Mouse (Mus musculus) MEL (cell line): Measurements from ENCODE around the gene Aatk. TPM values are rescaled to one million over a fixed set of nuclear protein-coding genes. Genes with fewer than 3 reads are reported as not detected.

ENCODE experiments used
- DNase-seq: peaks from one replicate; pipeline ENCODE4 v3.0.0; 2011; ENCODE audit warnings: low read depth, low spot score
- H3K27ac ChIP-seq: 2 replicates; pipeline ENCODE4 v1.5.1; 2012; ENCODE audit warnings: low read depth, mild to moderate bottlenecking, control low read depth, low read length, moderate library complexity; ENCODE audit not compliant: control insufficient read depth
- H3K27me3 ChIP-seq, 2 experiments: fragments of 150-350 bp in 1 of 2; sonication (generic) in 1 of 2; 2 replicates each; pipeline ENCODE4 v1.6.1; 2012; ENCODE audit warnings: low read length in 2 of 2, mild to moderate bottlenecking in 2 of 2, improper control_type of control experiment in 1 of 2, moderate library complexity in 1 of 2; ENCODE audit not compliant: insufficient read depth in 2 of 2, control insufficient read depth in 1 of 2
- H3K36me3 ChIP-seq, 2 experiments: 2 replicates each; pipeline ENCODE4 v1.6.1; 2012 to 2014; ENCODE audit warnings: low read length in 2 of 2, improper control_type of control experiment in 1 of 2, inconsistent platforms in 1 of 2, mild to moderate bottlenecking in 1 of 2; ENCODE audit not compliant: insufficient read depth in 2 of 2, control insufficient read depth in 1 of 2
- H3K4me1 ChIP-seq, 2 experiments: fragments of 150-350 bp in 1 of 2; sonication (generic) in 1 of 2; 2 replicates each; pipeline ENCODE4 v1.6.1; 2012; ENCODE audit warnings: low read length in 2 of 2, improper control_type of control experiment in 1 of 2, mild to moderate bottlenecking in 1 of 2; ENCODE audit not compliant: insufficient read depth in 2 of 2, control insufficient read depth in 1 of 2
- H3K4me3 ChIP-seq, 2 experiments: fragments of 150-350 bp in 1 of 2; sonication (generic) in 1 of 2; 2 replicates each; pipeline ENCODE4 v1.5.1; 2012; ENCODE audit warnings: low read depth in 2 of 2, low read length in 2 of 2, mild to moderate bottlenecking in 2 of 2, moderate library complexity in 2 of 2, control low read depth in 1 of 2, improper control_type of control experiment in 1 of 2; ENCODE audit not compliant: control insufficient read depth in 1 of 2, insufficient read depth in 1 of 2
- H3K79me2 ChIP-seq: 2 replicates; pipeline ENCODE4 v1.6.1; 2012; ENCODE audit warnings: mild to moderate bottlenecking, low read length, moderate library complexity; ENCODE audit not compliant: control insufficient read depth, poor library complexity, insufficient read depth
- H3K9ac ChIP-seq: 2 replicates; pipeline ENCODE4 v1.6.1; 2012; ENCODE audit warnings: low read depth, mild to moderate bottlenecking, control low read depth, low read length, moderate library complexity; ENCODE audit not compliant: control insufficient read depth, poor library complexity, severe bottlenecking
- H3K9me3 ChIP-seq: fragments of 150-350 bp; sonication (generic); replicated peaks from 2 replicates; pipeline ENCODE4 v1.6.1; 2012; ENCODE audit warnings: mild to moderate bottlenecking, low read length, improper control_type of control experiment, moderate library complexity; ENCODE audit not compliant: insufficient read depth
- BHLHE40 ChIP-seq: IDR thresholded peaks from 2 replicates; pipeline ENCODE4 v1.6.1; 2012; ENCODE audit warnings: low read depth, mild to moderate bottlenecking, inconsistent platforms, low read length, improper control_type of control experiment, borderline replicate concordance
- ELF1 ChIP-seq: IDR thresholded peaks from 2 replicates; pipeline ENCODE4 v1.6.1; 2014; ENCODE audit warnings: low read depth, mild to moderate bottlenecking, inconsistent platforms, low read length, improper control_type of control experiment, moderate library complexity
- ETS1 ChIP-seq: IDR thresholded peaks from 2 replicates; pipeline ENCODE4 v1.6.1; 2012; ENCODE audit warnings: low read depth, mild to moderate bottlenecking, inconsistent platforms, low read length, improper control_type of control experiment, moderate library complexity
- MAX ChIP-seq: IDR thresholded peaks from 2 replicates; pipeline ENCODE4 v1.6.1; 2011; ENCODE audit warnings: low read length, improper control_type of control experiment
- RCOR1 ChIP-seq: IDR thresholded peaks from 2 replicates; pipeline ENCODE4 v1.6.1; 2012; ENCODE audit warnings: low read depth, mild to moderate bottlenecking, inconsistent platforms, low read length, improper control_type of control experiment
- SMC3 ChIP-seq: IDR thresholded peaks from 2 replicates; pipeline ENCODE4 v1.6.1; 2011; ENCODE audit warnings: low read depth, low read length, improper control_type of control experiment
- TAL1 ChIP-seq: IDR thresholded peaks from 2 replicates; pipeline ENCODE4 v1.6.1; 2012; ENCODE audit warnings: mild to moderate bottlenecking, inconsistent platforms, low read length, moderate library complexity, mixed read lengths
- USF1 ChIP-seq: IDR thresholded peaks from 2 replicates; pipeline ENCODE4 v1.6.1; 2014; ENCODE audit warnings: low read depth, mild to moderate bottlenecking, inconsistent platforms, low read length, improper control_type of control experiment, moderate library complexity
- ZKSCAN1 ChIP-seq: IDR thresholded peaks from 2 replicates; pipeline ENCODE4 v1.6.1; 2012; ENCODE audit warnings: low read depth, mild to moderate bottlenecking, inconsistent platforms, low read length, improper control_type of control experiment, moderate library complexity
- polyA plus RNA-seq, 2 experiments: library from polyadenylated mRNA; stranded (reverse) in 1 of 2; unstranded in 1 of 2; fragments of >175 nt in 1 of 2; fragments of >200 nt in 1 of 2; gene quantifications; 2 replicates each; pipeline versions ENCODE4 v1.2.1 to v1.2.4; 2012; ENCODE audit warnings: low replicate concordance in 2 of 2, low read depth in 1 of 2; ENCODE audit not compliant: insufficient read length in 2 of 2, insufficient read depth in 1 of 2, missing spikeins in 1 of 2
- total RNA-seq: library from RNA; depleted of rRNA; stranded (reverse); fragments of 300-350 nt; gene quantifications from 2 replicates; pipeline ENCODE4 v1.2.3, GENCODE M21; 2012

Gene Aatk
- total and polyA plus RNA-seq, 3 experiments = 0.04 TPM; not detected in 2

- Histone ChIP-seq H3K4me1 (no peaks in the 10 kb centered on the region), H3K27me3 (no peaks in the 10 kb centered on the region; a peak in 1 of 4 replicates), H3K4me3 (no peak overlapping the region), H3K36me3 (no peaks in the 10 kb centered on the region), H3K79me2 (no peaks in the 10 kb centered on the region), H3K27ac (no peak overlapping the region), H3K9me3 (no peaks in the 10 kb centered on the region), H3K9ac (no peak overlapping the region)
- TF ChIP-seq ETS1 (no peak), TAL1 (no peak), ZKSCAN1 (no peak), ELF1 (no peak)
- DNase-seq = no peak
Observed at GRCm38 (mm10) chr11:120045341-120045740, 1.6 kb downstream of the Aatk start.

- DNase-seq = peak; percentile 34
- H3K4me1 ChIP-seq = no peaks in the 10 kb centered on the region
- H3K27ac ChIP-seq = no peak overlapping the region
- no peak overlapping the region for H3K9ac ChIP-seq
- no peaks in the 10 kb centered on the region; a peak in 1 of 4 replicates for H3K27me3 ChIP-seq
- H3K9me3 ChIP-seq = no peaks in the 10 kb centered on the region
- TF ChIP-seq MAX = no peak
- no peak for TF ChIP-seq RCOR1
- TF ChIP-seq BHLHE40 = no peak
- TF ChIP-seq SMC3 = no peak
- TF ChIP-seq, all 39 proteins: peak for 0
- no peaks in the 10 kb centered on the region for H3K36me3 ChIP-seq
- no peaks in the 10 kb centered on the region for H3K79me2 ChIP-seq
- H3K4me3 ChIP-seq = peak overlapping the region in 1 of 2 experiments; percentile 4; a peak in 1 of 4 replicates
Observed at GRCm38 (mm10) chr11:120042141-120042838, 4.7 kb downstream of the Aatk start.

GRCm38 (mm10) chr11:120041191-120042123, 5.5 kb downstream of the Aatk start:
- Histone ChIP-seq H3K9me3 (no peaks in the 10 kb centered on the region), H3K36me3 (no peaks in the 10 kb centered on the region), H3K27ac (no peak overlapping the region), H3K79me2 (no peaks in the 10 kb centered on the region), H3K9ac (no peak overlapping the region), H3K27me3 (no peaks in the 10 kb centered on the region; a peak in 1 of 4 replicates), H3K4me1 (no peaks in the 10 kb centered on the region), H3K4me3 (no peak overlapping the region)
- TF ChIP-seq ZKSCAN1 = no peak
- peak; percentile 37 for TF ChIP-seq USF1
- no peak for DNase-seq
